Comparison of ENCODE assay signal across 8 mouse cellular contexts in the genomic region with DNA sequence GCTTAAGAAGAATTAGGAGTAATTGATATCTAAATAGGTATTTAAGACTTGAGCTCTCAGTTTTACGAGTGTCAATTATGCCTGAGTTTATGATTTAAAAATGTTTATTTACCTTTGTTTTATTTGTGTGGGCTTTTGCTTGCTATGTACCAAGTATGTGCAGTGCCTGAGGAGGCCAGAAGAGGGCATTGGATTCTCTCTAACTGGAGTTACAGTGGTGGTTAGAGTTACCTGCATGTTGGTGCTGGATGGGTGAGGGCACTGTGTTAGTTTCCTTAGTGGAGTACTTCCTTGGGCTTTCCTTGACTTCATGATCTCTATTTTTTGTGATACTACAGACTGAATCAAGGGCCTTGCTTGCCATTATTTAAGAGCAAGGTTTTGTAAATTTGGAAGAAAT. TPM values are rescaled to one million over a fixed set of nuclear protein-coding genes. Genes with fewer than 3 reads are reported as not detected.
DNase-seq lines count a peak whose midpoint lies in the region; ATAC-seq and TF ChIP-seq lines count a peak whose summit lies in the region.

No protein-coding gene starts in this region.

- H3K27ac ChIP-seq in hindbrain, embryonic 11.5 days (ENCODE audit: low read depth, low read length), result no peak overlapping the region
- no peak overlapping the region for H3K27ac ChIP-seq in hindbrain, embryonic 12.5 days

- intact Hi-C loops in heart, postnatal 25 days (cut with DNase I), result no loop called here

- H3K36me3 ChIP-seq in hindbrain, embryonic 11.5 days (ENCODE audit: control insufficient read depth, insufficient read depth, low read length), result no peaks in the 10 kb centered on the region
- H3K36me3 ChIP-seq in hindbrain, embryonic 12.5 days, result peaks cover 28% of the 10 kb centered on the region
- H3K36me3 ChIP-seq in G1E (replicated peaks), result peaks cover 67% of the 10 kb centered on the region

- TF ChIP-seq CTCF in G1E (IDR thresholded peaks at IDR 0.05; ENCODE audit: low read depth, low read length), result peak; percentile 37

- no peaks in the 10 kb centered on the region for H3K27me3 ChIP-seq in hindbrain, embryonic 11.5 days (ENCODE audit: control insufficient read depth, insufficient read depth, low read length)
- H3K27me3 ChIP-seq in hindbrain, embryonic 12.5 days, result no peaks in the 10 kb centered on the region
- no peaks in the 10 kb centered on the region for H3K27me3 ChIP-seq in G1E (ENCODE audit: insufficient read depth, low read length)

- no peak overlapping the region for H3K9ac ChIP-seq in hindbrain, embryonic 11.5 days (ENCODE audit: low read depth, low read length)
- no peak overlapping the region for H3K9ac ChIP-seq in hindbrain, embryonic 12.5 days

- H3K4me1 ChIP-seq in hindbrain, embryonic 11.5 days (replicated peaks; ENCODE audit: control insufficient read depth, insufficient read depth, low read length), result no peaks in the 10 kb centered on the region
- no peaks in the 10 kb centered on the region for H3K4me1 ChIP-seq in hindbrain, embryonic 12.5 days
- peaks cover 9% of the 10 kb centered on the region for H3K4me1 ChIP-seq in G1E (ENCODE audit: insufficient read depth, low read depth, low read length)

- 75% methylated on average over 1 of the region's 1 CpGs for WGBS in hindbrain, embryonic 11.5 days
- WGBS in hindbrain, embryonic 12.5 days, result 66% methylated on average over 1 of the region's 1 CpGs

- H3K4me3 ChIP-seq in hindbrain, embryonic 11.5 days (ENCODE audit: low read depth, low read length), result no peak overlapping the region
- no peak overlapping the region for H3K4me3 ChIP-seq in hindbrain, embryonic 12.5 days
- H3K4me3 ChIP-seq in G1E (ENCODE audit: low read depth, low read length), result no peak overlapping the region

- DNase-seq in hindbrain, embryonic 11.5 days (ENCODE audit: low spot score), result peak; percentile 36
- DNase-seq in 416B (ENCODE audit: low read depth) (peak; percentile 68), G1E (ENCODE audit: low spot score) (no peak)
- DNase-seq in forelimb bud, embryonic 11.5 days (ENCODE audit: low read depth, low spot score), result peak; percentile 18
- peak; percentile 47 for DNase-seq in retina, postnatal 1 day
- no peak for DNase-seq in Muller cell, postnatal 12 days (ENCODE audit: inconsistent ontology term)
- no peak for DNase-seq in heart, postnatal 25 days (ENCODE audit: low spot score)

- no peak overlapping the region for H3K4me2 ChIP-seq in hindbrain, embryonic 11.5 days (replicated peaks; ENCODE audit: low read depth, low read length)
- no peak overlapping the region for H3K4me2 ChIP-seq in hindbrain, embryonic 12.5 days (replicated peaks)

- no peak for ATAC-seq in hindbrain, embryonic 11.5 days (ENCODE audit: low FRiP score)
- no peak for ATAC-seq in hindbrain, embryonic 12.5 days (ENCODE audit: low FRiP score)
- peak; percentile 52; the same call in 1 of the 2 replicates for ATAC-seq in G1E (ENCODE audit: extremely low read depth, insufficient number of reproducible peaks, low FRiP score, poor library complexity, severe bottlenecking)

- H3K9me3 ChIP-seq in hindbrain, embryonic 11.5 days (ENCODE audit: control insufficient read depth, low read length), result no peaks in the 10 kb centered on the region
- H3K9me3 ChIP-seq in hindbrain, embryonic 12.5 days (replicated peaks), result 0 out of 2 replicates have a peak, but pooled peaks cover 4% of the 10 kb centered on the region
- peaks cover 4% of the 10 kb centered on the region for H3K9me3 ChIP-seq in G1E (replicated peaks)

RNA-seq across cellular contexts. Expression of a gene that starts 10.6 kb away (rescaled TPM):
- polyA plus RNA-seq in hindbrain, embryonic 11.5 days (2014; fragmentation: Nextera tagmentation; extraction: Ambion mirVana), result 35.4 and 38.0 TPM in 2 replicates
- 45.3 and 45.6 TPM in 2 replicates for polyA plus RNA-seq in hindbrain, embryonic 12.5 days (2016; fragmentation: Nextera tagmentation; extraction: Ambion mirVana)
- total RNA-seq in G1E (2014; fragmentation: Nextera tagmentation) (36.3 and 37.9 TPM in 2 replicates), G1E (2017) (34.8 and 35.9 TPM in 2 replicates)
- 111 and 115 TPM in 2 replicates for polyA plus RNA-seq in G1E (2012)
- total RNA-seq in heart, postnatal 25 days (2021), result 10 to 100 TPM; 22.3 to 22.9 TPM

RNA-seq across cellular contexts. Expression of a gene that starts 25.8 kb away (rescaled TPM):
- polyA plus RNA-seq in hindbrain, embryonic 11.5 days (2014; fragmentation: Nextera tagmentation; extraction: Ambion mirVana), result 20.7 and 25.7 TPM in 2 replicates
- polyA plus RNA-seq in hindbrain, embryonic 12.5 days (2016; fragmentation: Nextera tagmentation; extraction: Ambion mirVana), result 28.4 and 31.4 TPM in 2 replicates
- 169 and 177 TPM in 2 replicates for total RNA-seq in G1E (2014; fragmentation: Nextera tagmentation)
- 49.1 and 57.9 TPM in 2 replicates for total RNA-seq in G1E (2017)
- 13.3 and 13.6 TPM in 2 replicates for polyA plus RNA-seq in G1E (2012)
- total RNA-seq in heart, postnatal 25 days (2021), result 10 to 100 TPM; 56.1 to 64.5 TPM

Comparison
In these comparisons a context has a peak if more than half of its experiments do, and no peak if none do; other contexts are left out.
1. DNase-seq: peak in hindbrain, embryonic 11.5 days (single experiment), 416B (single experiment), forelimb bud, embryonic 11.5 days (single experiment) and retina, postnatal 1 day (single experiment); none in G1E (single experiment), Muller cell, postnatal 12 days (single experiment) and heart, postnatal 25 days (single experiment).